Mouse (Mus musculus): ENCODE measurements around the gene Plcd1. TPM values are rescaled to one million over a fixed set of nuclear protein-coding genes. Genes with fewer than 3 reads are reported as not detected.

The Plcd1 gene
- polyA plus RNA-seq, 1 experiment from 2014 or later, result 0.42 TPM

- 88% methylated on average over 7 of the region's 7 CpGs for WGBS (ENCODE audit: missing documents)
- H3K27ac ChIP-seq, result no peak overlapping the region
- no peaks in the 10 kb centered on the region for H3K36me3 ChIP-seq (ENCODE audit: inconsistent target)
- H3K4me3 ChIP-seq (ENCODE audit: inconsistent target), result no peak overlapping the region
- H3K79me2 ChIP-seq (ENCODE audit: inconsistent target), result no peaks in the 10 kb centered on the region
Observed at GRCm38 (mm10) chr9:119029568-119029967, 63.7 kb downstream of the Plcd1 start.

- Histone ChIP-seq H3K36me3 (ENCODE audit: inconsistent target) (no peaks in the 10 kb centered on the region), H3K4me3 (ENCODE audit: inconsistent target) (no peak overlapping the region), H3K79me2 (ENCODE audit: inconsistent target) (no peaks in the 10 kb centered on the region), H3K27ac (no peak overlapping the region)
- 72% methylated on average over 27 of the region's 27 CpGs for WGBS (ENCODE audit: missing documents)
Observed at GRCm38 (mm10) chr9:119028226-119029195, 64.8 kb downstream of the Plcd1 start.

GRCm38 (mm10) chr9:119027337-119027736 lies 66.0 kb downstream of the Plcd1 start:
- WGBS (ENCODE audit: missing documents), result 94% methylated on average over 7 of the region's 7 CpGs
- no peak overlapping the region for H3K27ac ChIP-seq
- no peaks in the 10 kb centered on the region for H3K79me2 ChIP-seq (ENCODE audit: inconsistent target)
- no peak overlapping the region for H3K4me3 ChIP-seq (ENCODE audit: inconsistent target)
- no peaks in the 10 kb centered on the region for H3K36me3 ChIP-seq (ENCODE audit: inconsistent target)

- WGBS (ENCODE audit: missing documents), result 93% methylated on average over 7 of the region's 7 CpGs
- Histone ChIP-seq H3K79me2 (ENCODE audit: inconsistent target) (no peaks in the 10 kb centered on the region), H3K36me3 (ENCODE audit: inconsistent target) (no peaks in the 10 kb centered on the region), H3K27ac (no peak overlapping the region), H3K4me3 (ENCODE audit: inconsistent target) (no peak overlapping the region)
Observed at GRCm38 (mm10) chr9:119025832-119026331, 67.4 kb downstream of the Plcd1 start.

GRCm38 (mm10) chr9:119025263-119025662 lies 68.0 kb downstream of the Plcd1 start:
- no peaks in the 10 kb centered on the region for H3K36me3 ChIP-seq (ENCODE audit: inconsistent target)
- 68% methylated on average over 6 of the region's 6 CpGs for WGBS (ENCODE audit: missing documents)

GRCm38 (mm10) chr9:119021731-119022130 lies 71.6 kb downstream of the Plcd1 start:
- Histone ChIP-seq H3K79me2 (ENCODE audit: inconsistent target) (no peaks in the 10 kb centered on the region), H3K36me3 (ENCODE audit: inconsistent target) (no peaks in the 10 kb centered on the region), H3K27ac (no peak overlapping the region), H3K4me3 (ENCODE audit: inconsistent target) (no peak overlapping the region)
- 90% methylated on average over 7 of the region's 7 CpGs for WGBS (ENCODE audit: missing documents)

More at GRCm38 (mm10) chr9:119025263-119025662, 68.0 kb downstream of the Plcd1 start:
- H3K27ac ChIP-seq, result no peak overlapping the region
- no peaks in the 10 kb centered on the region for H3K79me2 ChIP-seq (ENCODE audit: inconsistent target)
- no peak overlapping the region for H3K4me3 ChIP-seq (ENCODE audit: inconsistent target)

Other genes starting within 250 kb of the Plcd1 start
- gene Ctdspl, start 167.0 kb downstream of the Plcd1 start, polyA plus RNA-seq (2018), result 1.9 to 6.3 TPM (median 3.1 TPM) in 3 replicates
- 16.0 to 25.2 TPM (median 19.3 TPM) in 3 replicates for gene Vill, start 40.7 kb downstream of the Plcd1 start, polyA plus RNA-seq (2018)
- 0.06 to 0.12 TPM (median 0.10 TPM) in 3 replicates for gene Dlec1, start 9.0 kb upstream of the Plcd1 start, polyA plus RNA-seq (2018)
- not detected in 3 replicates for gene Acaa1b, start 63.6 kb upstream of the Plcd1 start, polyA plus RNA-seq (2018)
- not detected in 3 replicates for gene Gm47289, start 65.7 kb upstream of the Plcd1 start, polyA plus RNA-seq (2018)
- gene Slc22a13, start 115.6 kb upstream of the Plcd1 start, polyA plus RNA-seq (2018), result not detected in 3 replicates
- gene Oxsr1, start 228.9 kb upstream of the Plcd1 start, polyA plus RNA-seq (2018), result 16.4 to 22.2 TPM (median 20.9 TPM) in 3 replicates
- gene Acaa1a, start 246.2 kb upstream of the Plcd1 start, polyA plus RNA-seq (2018), result 27.8 to 102 TPM (median 60.2 TPM) in 3 replicates
- gene Myd88, start 247.9 kb upstream of the Plcd1 start, polyA plus RNA-seq (2018), result 43.1 to 84.4 TPM (median 77.6 TPM) in 3 replicates

All from macrophage (primary cell).